Mouse (Mus musculus): ENCODE data around the gene Brca2.
"Not testable (repeated sequence)": the region's sequence is repeated elsewhere in the genome, so short reads cannot be mapped to it uniquely, and the experiment has no call there.

Brca2 gene

GRCm38 (mm10) chr5:150521937-150522866, at the start of gene Brca2:
TSS of gene Brca2 (plus strand) at chr5:150522630.
- in situ Hi-C loops (cut with MboI, MseI), result no loop called here

GRCm38 (mm10) chr5:150477364-150477763, 45.1 kb upstream of the Brca2 start:
- in situ Hi-C loops (cut with MboI, MseI), result no loop called here

- in situ Hi-C loops (cut with MboI, MseI), result no loop called here
Observed at GRCm38 (mm10) chr5:150478612-150479011, 43.8 kb upstream of the Brca2 start.

GRCm38 (mm10) chr5:150485198-150485597, 37.2 kb upstream of the Brca2 start:
- in situ Hi-C loops (cut with MboI, MseI), result no loop called here

DNA sequence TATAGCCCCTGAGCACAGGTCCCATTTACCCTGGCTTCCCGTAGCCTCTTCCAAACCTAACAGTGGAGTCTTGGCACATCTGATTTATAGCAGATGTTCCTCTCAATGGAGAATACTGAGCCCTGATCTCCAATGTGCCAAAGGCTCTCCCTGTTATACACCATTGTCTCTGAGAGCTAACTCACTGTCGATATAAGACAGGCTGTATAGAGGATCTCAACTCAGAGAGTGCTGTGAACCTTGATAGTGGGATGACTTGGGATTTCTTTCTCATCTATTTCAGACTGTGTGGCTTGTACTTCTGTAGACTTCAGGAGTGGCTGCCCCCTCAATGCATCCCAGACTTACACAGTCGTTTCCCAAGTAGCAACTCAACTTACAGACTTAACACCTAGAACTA, 32.1 kb upstream of the Brca2 start:
- in situ Hi-C loops (cut with MboI, MseI), result no loop called here

DNA sequence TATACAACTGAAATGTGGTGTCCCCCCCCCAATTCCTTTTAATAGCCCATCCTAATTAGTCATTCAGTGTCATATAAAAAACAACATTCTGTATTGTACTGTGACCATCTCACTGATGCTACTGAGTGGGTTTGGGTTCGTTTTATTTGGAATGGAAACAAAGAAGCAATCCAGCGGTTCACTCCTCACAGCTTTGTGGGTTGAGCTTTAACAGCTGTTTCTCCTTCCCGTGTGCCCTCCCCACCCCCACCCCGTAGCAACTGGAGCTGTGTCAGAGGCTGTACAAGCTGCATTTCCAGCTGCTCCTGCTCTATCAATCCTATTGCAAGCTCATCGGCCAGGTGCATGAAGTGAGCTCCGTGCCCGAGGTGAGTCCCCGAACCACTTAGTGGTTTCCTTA, 31.6 kb upstream of the Brca2 start:
- in situ Hi-C loops (cut with MboI, MseI), result no loop called here

DNA sequence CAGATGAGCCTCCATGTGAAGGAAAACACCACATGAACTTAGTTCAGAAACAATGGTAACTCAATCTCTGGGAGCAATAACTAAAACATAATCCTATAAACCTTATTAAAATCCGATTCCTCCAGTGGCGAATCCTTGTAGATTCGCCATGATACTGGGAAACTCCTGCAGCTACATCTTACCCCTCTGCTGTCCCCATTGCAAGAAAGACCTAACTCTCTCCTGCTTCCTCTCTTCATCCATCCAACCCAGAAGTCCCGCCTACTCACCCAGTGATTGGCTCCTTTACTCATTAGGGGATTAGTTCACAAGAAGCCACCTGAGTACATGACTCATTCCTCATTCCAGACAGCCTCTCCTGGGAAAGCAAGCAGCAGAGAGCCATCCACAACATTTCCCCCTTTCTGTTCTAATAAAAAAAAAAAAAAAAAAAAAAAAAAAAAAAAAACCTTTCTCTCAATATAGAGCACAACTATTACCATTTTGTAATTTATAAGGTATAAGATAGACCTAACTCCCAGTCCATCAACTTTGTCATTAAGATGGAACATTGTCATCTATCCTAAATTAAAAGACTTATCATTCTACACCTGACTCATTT, 30.8 kb upstream of the Brca2 start:
- in situ Hi-C loops (cut with MboI, MseI), result not testable (repeated sequence)

- in situ Hi-C loops (cut with MboI, MseI), result no loop called here
Observed at GRCm38 (mm10) chr5:150495792-150496191, 26.6 kb upstream of the Brca2 start.

DNA sequence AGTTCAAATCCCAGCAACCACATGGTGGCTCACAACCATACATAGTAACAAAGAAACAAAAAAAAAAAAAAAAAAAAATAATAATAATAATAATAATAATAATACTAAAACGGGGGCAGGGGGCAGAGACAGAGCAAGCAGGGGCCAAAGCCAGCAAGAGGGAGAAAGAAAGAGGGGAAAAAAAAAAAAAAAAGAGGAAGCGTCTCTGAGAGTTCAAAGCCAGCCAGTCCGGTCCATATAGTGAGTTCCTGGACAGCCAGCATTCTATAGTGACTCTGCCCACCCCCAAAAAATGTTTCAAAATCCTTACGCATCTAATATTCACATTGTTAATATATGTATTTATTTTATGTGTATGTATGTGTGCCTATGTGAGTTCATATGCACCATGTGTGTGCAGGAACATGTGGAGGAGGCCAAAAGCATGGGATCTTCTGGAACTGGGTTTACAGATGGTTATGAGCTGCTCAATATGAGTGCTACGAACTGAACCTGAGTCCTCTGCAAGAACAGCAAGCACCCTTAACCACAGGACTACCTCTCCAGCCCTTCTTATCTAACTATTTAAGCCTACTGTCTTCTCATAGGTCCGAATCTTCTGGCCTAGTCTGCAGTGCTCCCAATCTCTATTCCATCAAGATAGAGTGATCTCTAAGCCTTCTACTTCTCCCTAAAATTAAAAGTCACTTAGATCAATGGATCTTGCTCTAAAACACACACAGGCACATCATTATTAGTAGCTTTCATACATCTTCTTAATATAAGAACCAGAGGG, 11.8 kb upstream of the Brca2 start:
- in situ Hi-C loops (cut with MboI, MseI), result no loop called here

- in situ Hi-C loops (cut with MboI, MseI), result no loop called here
Observed at GRCm38 (mm10) chr5:150513264-150513663, 9.2 kb upstream of the Brca2 start.

GRCm38 (mm10) chr5:150514027-150514426, 8.4 kb upstream of the Brca2 start:
- in situ Hi-C loops (cut with MboI, MseI), result no loop called here

GRCm38 (mm10) chr5:150518064-150518463, 4.4 kb upstream of the Brca2 start, which contains the start of gene Zar1l:
TSS of gene Zar1l (minus strand) at chr5:150518164.
- in situ Hi-C loops (cut with MboI, MseI), result no loop called here

- in situ Hi-C loops (cut with MboI, MseI), result no loop called here
Observed at GRCm38 (mm10) chr5:150519551-150519950, 2.9 kb upstream of the Brca2 start.

GRCm38 (mm10) chr5:150522867-150523234, 421 bp downstream of the Brca2 start:
- in situ Hi-C loops (cut with MboI, MseI), result no loop called here

- in situ Hi-C loops (cut with MboI, MseI), result loop anchor here (5.0 kb wide), 1 partner anchor 147 kb away; the partner anchor contains the start of gene Pds5b
Observed at GRCm38 (mm10) chr5:150525239-150525638, 2.8 kb downstream of the Brca2 start.

DNA sequence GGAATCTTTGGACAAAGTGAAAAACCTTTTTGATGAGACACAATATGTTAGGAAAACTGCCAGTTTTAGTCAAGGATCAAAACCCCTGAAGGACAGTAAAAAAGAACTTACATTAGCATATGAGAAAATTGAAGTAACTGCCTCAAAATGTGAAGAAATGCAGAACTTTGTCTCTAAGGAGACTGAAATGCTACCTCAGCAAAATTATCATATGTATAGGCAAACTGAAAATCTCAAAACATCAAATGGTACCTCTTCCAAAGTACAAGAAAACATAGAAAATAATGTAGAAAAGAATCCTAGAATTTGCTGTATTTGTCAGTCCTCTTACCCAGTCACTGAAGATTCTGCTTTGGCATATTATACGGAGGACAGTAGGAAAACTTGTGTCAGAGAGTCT, 18.9 kb downstream of the Brca2 start:
- in situ Hi-C loops (cut with MboI, MseI), result no loop called here

GRCm38 (mm10) chr5:150543184-150543583, 20.8 kb downstream of the Brca2 start:
- in situ Hi-C loops (cut with MboI, MseI), result no loop called here

- in situ Hi-C loops (cut with MboI, MseI), result loop anchor here (5.0 kb wide), 1 partner anchor 41 kb away; no protein-coding TSS in a partner anchor
Observed at GRCm38 (mm10) chr5:150551637-150552036, 29.2 kb downstream of the Brca2 start.

DNA sequence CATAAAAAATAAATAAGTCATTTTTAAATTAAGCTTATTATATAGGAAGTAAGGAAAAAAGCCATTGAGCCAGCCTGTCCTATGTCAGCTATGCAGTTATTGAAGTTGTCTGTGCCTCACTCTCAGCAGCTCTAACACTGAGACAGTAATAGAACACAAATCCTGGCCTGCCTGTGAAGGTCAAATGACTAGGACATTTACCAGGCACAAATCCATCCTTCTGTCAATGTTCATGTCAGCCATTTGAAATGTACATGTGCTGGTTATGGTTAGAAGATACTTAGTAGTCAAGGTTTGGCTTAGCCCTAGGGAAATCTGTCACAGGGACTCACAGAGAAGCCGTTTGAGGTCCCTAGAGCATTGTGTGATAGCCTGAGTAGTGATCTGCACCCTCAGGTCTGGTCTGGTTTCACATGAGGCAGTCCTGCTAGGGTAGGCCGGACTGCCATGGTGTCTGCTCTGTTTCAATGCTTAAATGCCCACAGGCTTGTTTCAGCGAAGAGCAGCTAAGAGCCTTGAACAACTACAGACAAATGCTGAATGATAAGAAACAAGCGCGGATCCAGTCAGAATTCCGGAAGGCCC, 37.2 kb downstream of the Brca2 start:
- in situ Hi-C loops (cut with MboI, MseI), result no loop called here

DNA sequence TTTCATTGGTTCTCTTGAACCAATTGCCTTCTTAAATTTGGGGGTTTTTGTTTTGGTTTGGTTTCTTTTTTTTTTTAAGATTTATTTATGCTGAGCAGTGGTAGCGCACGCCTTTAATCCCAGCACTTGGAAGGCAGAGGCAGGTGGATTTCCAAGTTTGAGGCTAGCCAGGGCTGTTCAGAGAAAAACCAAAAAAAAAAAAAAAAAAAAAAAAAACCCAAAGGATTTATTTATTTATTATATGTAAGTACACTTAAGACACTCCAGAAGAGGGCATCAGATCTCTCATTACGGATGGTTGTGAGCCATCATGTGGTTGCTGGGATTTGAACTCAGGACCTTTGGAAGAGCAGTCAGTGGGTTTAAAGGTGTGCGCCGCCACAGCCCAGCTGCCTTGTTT, 38.4 kb downstream of the Brca2 start:
- in situ Hi-C loops (cut with MboI, MseI), result no loop called here

GRCm38 (mm10) chr5:150561376-150561775, 38.9 kb downstream of the Brca2 start:
- in situ Hi-C loops (cut with MboI, MseI), result no loop called here

DNA sequence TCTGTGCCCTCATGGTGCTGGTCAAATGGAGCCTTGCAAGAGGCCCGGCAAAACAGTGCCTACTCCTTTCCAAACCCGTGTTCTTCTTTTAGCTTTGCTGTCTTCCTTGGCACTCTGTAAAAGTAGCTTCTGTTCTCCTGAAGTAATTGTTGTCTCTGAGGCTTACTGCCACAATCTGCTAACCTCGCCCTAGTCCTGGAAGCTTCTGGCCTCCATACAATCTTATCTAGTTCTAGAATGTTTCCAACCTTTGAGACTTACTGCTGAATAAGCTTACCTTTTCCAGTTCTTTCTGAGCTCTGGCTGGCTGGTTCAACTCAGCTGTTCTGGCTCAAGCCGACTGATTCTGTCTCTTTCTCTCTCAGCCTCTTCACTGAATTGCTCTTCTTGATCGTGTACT, 39.4 kb downstream of the Brca2 start:
- in situ Hi-C loops (cut with MboI, MseI), result no loop called here

Measured in regulatory T cell (primary cell).